Mouse (Mus musculus) kidney, adult 2 months (tissue): ENCODE data around the gene Maff. TPM values are rescaled to one million over a fixed set of nuclear protein-coding genes. Genes with fewer than 3 reads are reported as not detected.
A peak's percentile ranks its signal among the peaks of the same experiment; 100 is the strongest.

Source experiments
- DNase-seq: peaks from one replicate; pipeline ENCODE4 v3.0.0; 2021
- H3K27ac ChIP-seq: fragments of 200-500 bp; 2 replicates; pipeline ENCODE4 v1.5.1; 2012; ENCODE audit warnings: low read depth, low read length, control low read depth, inconsistent platforms; ENCODE audit not compliant: insufficient read depth
- H3K27me3 ChIP-seq: fragments of 200-500 bp; replicated peaks from 2 replicates; pipeline ENCODE4 v1.6.1; 2012; ENCODE audit warnings: mild to moderate bottlenecking, moderate library complexity, low read length, inconsistent platforms; ENCODE audit not compliant: control insufficient read depth, insufficient read depth
- H3K36me3 ChIP-seq: fragments of 200-500 bp; 2 replicates; pipeline ENCODE4 v1.6.1; 2012; ENCODE audit warnings: mild to moderate bottlenecking, moderate library complexity, low read length, inconsistent platforms; ENCODE audit not compliant: control insufficient read depth, insufficient read depth
- H3K4me1 ChIP-seq: fragments of 200-500 bp; 2 replicates; pipeline ENCODE4 v1.6.1; 2011; ENCODE audit warnings: low read length; ENCODE audit not compliant: control insufficient read depth, insufficient read depth
- H3K4me3 ChIP-seq: fragments of 200-500 bp; 2 replicates; pipeline ENCODE4 v1.5.1; 2011; ENCODE audit warnings: mild to moderate bottlenecking, low read depth, low read length, control low read depth; ENCODE audit not compliant: insufficient read depth
- CTCF ChIP-seq: fragments of 200-500 bp; conservative IDR thresholded peaks from 2 replicates; pipeline ENCODE4 v1.5.1; 2011; ENCODE audit warnings: low read depth, mild to moderate bottlenecking, control low read depth, low read length, moderate library complexity, mixed read lengths; ENCODE audit not compliant: insufficient read depth, insufficient read length
- POLR2A ChIP-seq: fragments of 200-500 bp; IDR thresholded peaks from one replicate; pipeline ENCODE4 v1.6.1; 2011; ENCODE audit warnings: low read depth, low read length, control low read depth
- WGBS: fragments of 180-500 bp; shearing (Covaris S2); methylation state at CpG from one replicate; pipeline ENCODE4 v1.1.7; 2018; 5-methylcytosine and 5-hydroxymethylcytosine counted together
- polyA plus RNA-seq: library from polyadenylated mRNA; depleted of rRNA; stranded (reverse); fragments of >200 nt; gene quantifications from 2 replicates; pipeline ENCODE4 v1.2.3, GENCODE M21; 2012

The Maff gene
- polyA plus RNA-seq, 1 experiment = 1.3 TPM

GRCm38 (mm10) chr15:79396736-79397135 lies 50.3 kb downstream of the Maff start:
- DNase-seq = peak; percentile 89
- Histone ChIP-seq H3K27me3 (no peaks in the 10 kb centered on the region), H3K4me1 (peaks cover 44% of the 10 kb centered on the region), H3K27ac (peak overlapping the region; percentile 52), H3K36me3 (no peaks in the 10 kb centered on the region), H3K4me3 (peak overlapping the region; percentile 44)
- 60% methylated on average over 11 of the region's 11 CpGs for WGBS
- TF ChIP-seq CTCF (peak; percentile 67), POLR2A (peak; percentile 21)

- H3K27ac ChIP-seq = peak overlapping the region; percentile 55
- H3K4me3 ChIP-seq = no peak overlapping the region
- no peak for DNase-seq
- TF ChIP-seq POLR2A (no peak), CTCF (no peak)
- no peaks in the 10 kb centered on the region for H3K27me3 ChIP-seq
- peaks cover 33% of the 10 kb centered on the region for H3K4me1 ChIP-seq
- no peaks in the 10 kb centered on the region for H3K36me3 ChIP-seq
- 70% methylated on average over 14 of the region's 14 CpGs for WGBS
These were observed 53.0 kb downstream of the Maff start for GRCm38 (mm10) chr15:79399231-79400052.

GRCm38 (mm10) chr15:79400134-79400974 lies 53.9 kb downstream of the Maff start:
- no peak for TF ChIP-seq CTCF
- TF ChIP-seq POLR2A = no peak
- Histone ChIP-seq H3K36me3 (no peaks in the 10 kb centered on the region), H3K27me3 (no peaks in the 10 kb centered on the region), H3K4me1 (peaks cover 29% of the 10 kb centered on the region), H3K27ac (peak overlapping the region; percentile 68), H3K4me3 (no peak overlapping the region)
- whole genome bisulfite sequencing = 43% methylated on average over 6 of the region's 6 CpGs
- DNase-seq = peak; percentile 61

GRCm38 (mm10) chr15:79400975-79401365 lies 54.5 kb downstream of the Maff start:
- peaks cover 29% of the 10 kb centered on the region for H3K4me1 ChIP-seq
- TF ChIP-seq POLR2A (no peak), CTCF (no peak)

GRCm38 (mm10) chr15:79402176-79402575 lies 55.8 kb downstream of the Maff start:
- TF ChIP-seq POLR2A (no peak), CTCF (no peak)
- Histone ChIP-seq H3K4me1 (peaks cover 29% of the 10 kb centered on the region), H3K36me3 (no peaks in the 10 kb centered on the region), H3K27me3 (no peaks in the 10 kb centered on the region), H3K27ac (no peak overlapping the region), H3K4me3 (peak overlapping the region; percentile 91)
- 30% methylated on average over 5 of the region's 5 CpGs for WGBS
- DNase-seq = no peak

More at GRCm38 (mm10) chr15:79400975-79401365, 54.5 kb downstream of the Maff start:
- WGBS = 42% methylated on average over 7 of the region's 7 CpGs
- Histone ChIP-seq H3K27ac (peak overlapping the region; percentile 68), H3K36me3 (no peaks in the 10 kb centered on the region), H3K27me3 (no peaks in the 10 kb centered on the region), H3K4me3 (no peak overlapping the region)
- DNase-seq = no peak

- Histone ChIP-seq H3K36me3 (no peaks in the 10 kb centered on the region), H3K4me3 (peak within 1 kb of the TSS; percentile 91), H3K27me3 (no peaks in the 10 kb centered on the region), H3K4me1 (peaks cover 29% of the 10 kb centered on the region), H3K27ac (peak within 1 kb of the TSS; percentile 85; the same call in 1 of the 2 replicates)
- WGBS = under 1% methylated on average over 90 of the region's 90 CpGs
- no peak for TF ChIP-seq POLR2A
- TF ChIP-seq CTCF = no peak
- DNase-seq = peak; percentile 92
These were observed 56.7 kb downstream of the Maff start, which contains the start of gene Tmem184b for GRCm38 (mm10) chr15:79402836-79403762. Gene Tmem184b, minus strand, starts transcription at chr15:79403569.
